Mouse (Mus musculus) E14TG2a.4 (cell line): ENCODE data around the gene Mpl.

Experiments
- CTCF ChIP-seq: conservative IDR thresholded peaks from 2 replicates; pipeline ENCODE4 v1.5.1; 2014; ENCODE audit warnings: low read length
- NANOG ChIP-seq: IDR thresholded peaks from 2 replicates; pipeline ENCODE4 v1.6.1; 2014; ENCODE audit warnings: borderline replicate concordance, low read length, mixed read lengths
- POU5F1 ChIP-seq: IDR thresholded peaks from 2 replicates; pipeline ENCODE4 v1.6.1; 2014; ENCODE audit warnings: low read length, borderline replicate concordance

DNA sequence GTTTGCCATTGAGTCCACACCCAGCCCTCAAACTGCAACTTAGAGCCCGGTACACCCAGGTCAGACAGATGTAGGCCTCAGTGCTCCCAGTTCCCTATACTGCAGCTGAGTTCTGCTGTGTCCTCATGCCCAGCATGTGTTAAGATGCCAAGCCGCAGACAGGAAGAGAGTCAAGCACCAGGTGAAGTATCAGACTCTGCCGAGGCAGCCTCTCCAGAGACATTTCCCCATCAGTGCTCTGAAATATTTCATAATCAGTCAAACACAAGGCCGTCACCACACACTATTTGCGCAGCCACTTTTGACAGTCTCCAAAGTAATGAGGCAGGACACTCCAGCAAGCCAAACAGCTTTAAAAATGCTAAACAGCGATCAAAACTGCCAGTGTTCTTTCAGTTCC, 58.9 kb downstream of the Mpl start:
- TF ChIP-seq CTCF (no peak), POU5F1 (no peak), NANOG (no peak)
